Mouse (Mus musculus) embryonic fibroblast, embryonic 13.5 days (primary cell): ENCODE results near the gene Emilin1. TPM values are rescaled to one million over a fixed set of nuclear protein-coding genes. Genes with fewer than 3 reads are reported as not detected.

Experiments
- H3K27ac ChIP-seq: 2 replicates; pipeline ENCODE4 v1.5.1; 2012; ENCODE audit warnings: low read length, control low read depth, inconsistent platforms; ENCODE audit not compliant: insufficient read depth
- H3K4me1 ChIP-seq: 2 replicates; pipeline ENCODE4 v1.6.1; 2011; ENCODE audit warnings: low read length; ENCODE audit not compliant: control insufficient read depth, insufficient read depth
- H3K4me3 ChIP-seq: 2 replicates; pipeline ENCODE4 v1.5.1; 2011; ENCODE audit warnings: mild to moderate bottlenecking, control low read depth, low read length; ENCODE audit not compliant: insufficient read depth
- CTCF ChIP-seq: IDR thresholded peaks from 2 replicates; pipeline ENCODE4 v1.5.1; 2011; ENCODE audit warnings: mild to moderate bottlenecking, control low read depth, low read length, moderate library complexity, borderline replicate concordance; ENCODE audit not compliant: insufficient read depth
- POLR2A ChIP-seq: IDR thresholded peaks from 2 replicates; pipeline ENCODE4 v1.6.1; 2011; ENCODE audit warnings: low read depth, mild to moderate bottlenecking, control low read depth, low read length, moderate library complexity
- polyA plus RNA-seq: library from polyadenylated mRNA; stranded (reverse); fragments of >200 nt; gene quantifications from 2 replicates; pipeline ENCODE4 v1.2.4, GENCODE M21; 2011; ENCODE audit warnings: low read depth; ENCODE audit not compliant: missing spikeins, insufficient read length

Emilin1 gene
- polyA plus RNA-seq, 1 experiment, result 85.9 TPM

DNA sequence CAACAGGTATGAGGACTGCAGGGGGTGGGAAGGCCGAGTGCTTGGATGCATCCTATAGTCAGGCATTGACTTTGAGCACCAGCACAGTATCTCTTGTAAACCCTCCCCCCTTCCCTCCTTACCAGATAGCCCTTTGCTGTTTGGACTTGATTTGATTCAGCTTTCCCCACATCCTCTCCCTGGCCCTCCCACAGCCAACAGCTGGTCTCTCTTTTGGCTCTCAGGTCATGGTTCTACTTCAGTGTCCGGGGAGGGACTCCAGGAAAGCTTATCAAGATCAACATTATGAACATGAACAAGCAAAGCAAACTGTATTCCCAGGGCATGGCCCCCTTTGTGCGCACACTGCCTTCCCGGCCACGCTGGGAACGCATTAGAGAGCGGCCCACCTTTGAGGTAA lies 22.8 kb upstream of the Emilin1 start:
- TF ChIP-seq POLR2A (no peak), CTCF (no peak)
- Histone ChIP-seq H3K27ac (peak overlapping the region; percentile 60), H3K4me1 (peaks cover 7% of the 10 kb centered on the region; the same call in 1 of the 2 replicates), H3K4me3 (no peak overlapping the region)

DNA sequence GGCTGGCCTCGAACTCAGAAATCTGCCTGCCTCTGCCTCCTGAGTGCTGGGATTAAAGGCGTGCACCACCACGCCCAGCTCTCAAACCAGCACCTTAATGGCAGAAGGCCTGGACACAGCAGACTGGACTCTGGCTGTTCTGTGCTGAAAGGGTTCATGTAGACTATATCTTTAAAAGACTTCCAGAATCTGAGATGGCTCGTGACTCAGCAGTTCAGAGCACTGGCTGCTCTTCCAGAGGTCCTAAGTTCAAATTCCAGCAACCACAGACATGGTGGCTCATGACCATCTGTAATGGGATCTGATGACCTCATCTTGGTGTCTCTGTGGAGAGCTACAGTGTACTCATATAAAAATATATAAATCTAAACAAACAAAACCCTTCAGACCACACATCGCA lies 11.3 kb upstream of the Emilin1 start:
- no peak overlapping the region for H3K4me3 ChIP-seq
- TF ChIP-seq POLR2A (no peak), CTCF (no peak)
- peaks cover 7% of the 10 kb centered on the region; the same call in 1 of the 2 replicates for H3K4me1 ChIP-seq
- H3K27ac ChIP-seq, result peak overlapping the region; percentile 49; the same call in 1 of the 2 replicates

DNA sequence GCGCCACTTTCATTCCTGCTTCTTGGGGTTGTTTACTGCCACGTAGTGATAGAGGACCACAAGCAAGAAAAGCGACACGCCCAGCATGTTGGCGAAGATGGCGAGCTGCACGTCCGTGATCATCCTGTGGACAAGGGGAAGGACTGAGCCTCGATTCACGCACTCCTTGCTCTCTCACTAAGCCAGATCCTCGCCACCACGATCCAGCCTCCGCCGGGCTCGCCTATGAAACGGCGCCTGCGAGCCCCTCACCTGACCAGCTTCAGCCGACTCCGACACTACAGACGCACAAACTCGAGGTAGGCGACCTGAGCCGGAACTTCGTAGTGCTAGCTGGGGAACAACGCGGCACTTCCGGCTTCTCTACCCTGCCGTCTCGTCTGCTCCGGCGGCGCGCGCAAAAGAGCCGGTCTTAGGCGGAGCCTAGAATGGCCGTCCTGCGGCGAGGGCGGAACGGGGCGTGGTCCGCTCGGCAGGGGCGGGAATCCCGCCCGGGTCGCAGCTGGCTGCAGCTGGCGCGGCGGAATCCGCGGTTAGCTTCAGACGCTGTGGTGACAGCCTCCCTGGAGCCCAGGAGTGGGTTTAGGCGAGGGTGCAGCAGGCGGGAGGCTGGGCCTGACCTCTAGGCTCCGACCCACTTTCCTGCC lies 5.7 kb upstream of the Emilin1 start, which contains the start of gene Ost4:
Gene Ost4, minus strand, starts transcription at position 376 of the 647 bp plus-strand sequence.
- no peak for TF ChIP-seq CTCF
- peak; percentile 80 for TF ChIP-seq POLR2A
- Histone ChIP-seq H3K27ac (peak within 1 kb of the TSS; percentile 97), H3K4me3 (peak within 1 kb of the TSS; percentile 94), H3K4me1 (peaks cover 14% of the 10 kb centered on the region)

DNA sequence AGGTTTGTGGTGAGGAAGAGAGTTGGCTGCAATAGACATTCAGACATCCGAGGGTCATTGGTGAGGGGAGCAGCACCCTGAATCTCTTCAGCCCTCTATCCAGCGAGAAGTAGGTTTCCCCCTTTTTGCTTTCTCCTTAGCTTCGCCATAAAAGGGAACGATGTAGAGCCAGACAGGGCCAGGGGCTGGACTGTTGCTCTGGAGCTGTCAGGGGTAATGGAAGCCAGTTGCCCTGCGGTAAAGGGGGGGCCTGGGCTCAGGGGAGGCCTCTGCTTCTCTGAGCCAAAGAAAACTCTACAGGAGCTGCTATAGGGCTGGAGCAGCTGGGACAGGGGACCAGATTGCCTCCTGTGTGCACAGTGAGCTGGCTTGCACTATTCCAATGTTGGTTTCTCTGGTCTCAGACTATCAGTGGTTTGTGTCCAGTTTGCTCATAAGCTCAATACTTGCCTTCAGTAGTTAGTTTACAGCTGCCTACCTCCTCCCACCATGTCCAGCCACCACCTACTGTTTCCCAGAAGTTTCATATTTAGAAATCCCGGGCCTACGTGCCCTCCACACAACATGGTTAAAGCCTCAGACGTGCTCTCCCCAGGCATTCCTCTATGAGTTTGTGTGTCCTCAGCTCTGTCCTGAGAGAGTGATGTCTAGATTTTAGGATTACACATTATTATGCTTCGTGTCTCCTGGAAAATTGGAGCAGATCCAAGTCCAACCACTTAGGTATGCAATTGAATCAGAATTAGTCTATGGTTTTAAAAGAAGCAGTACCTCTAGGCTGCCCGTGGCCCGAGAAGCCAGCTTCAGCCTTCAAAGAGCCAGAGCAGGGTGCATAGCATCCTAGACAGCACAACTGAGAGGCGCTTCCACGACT lies 4.5 kb upstream of the Emilin1 start:
- peak overlapping the region; percentile 97 for H3K27ac ChIP-seq
- peak overlapping the region; percentile 39 for H3K4me3 ChIP-seq
- H3K4me1 ChIP-seq, result peaks cover 18% of the 10 kb centered on the region
- TF ChIP-seq POLR2A, result peak; percentile 23; the same call in 1 of the 2 replicates
- no peak for TF ChIP-seq CTCF

DNA sequence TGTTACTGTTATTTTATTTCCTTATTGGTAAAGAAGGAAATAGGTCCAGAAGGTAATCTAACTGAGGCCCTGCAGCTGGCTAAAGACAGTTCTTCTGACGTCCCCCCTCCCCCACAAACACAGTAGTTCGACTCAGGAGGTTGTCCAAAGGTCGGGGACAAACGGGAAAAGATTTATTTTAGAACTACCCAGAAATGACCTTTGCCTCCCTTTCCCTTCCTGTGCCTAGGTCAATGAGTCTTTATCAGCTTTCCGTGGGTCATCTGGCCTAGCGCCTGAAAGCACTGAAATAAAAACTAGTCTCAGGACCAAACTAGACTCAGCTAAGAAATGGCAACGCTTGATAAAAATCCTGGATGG lies 3.9 kb upstream of the Emilin1 start:
- Histone ChIP-seq H3K27ac (peak overlapping the region; percentile 97), H3K4me1 (peaks cover 18% of the 10 kb centered on the region), H3K4me3 (no peak overlapping the region)
- TF ChIP-seq POLR2A (no peak), CTCF (no peak)

DNA sequence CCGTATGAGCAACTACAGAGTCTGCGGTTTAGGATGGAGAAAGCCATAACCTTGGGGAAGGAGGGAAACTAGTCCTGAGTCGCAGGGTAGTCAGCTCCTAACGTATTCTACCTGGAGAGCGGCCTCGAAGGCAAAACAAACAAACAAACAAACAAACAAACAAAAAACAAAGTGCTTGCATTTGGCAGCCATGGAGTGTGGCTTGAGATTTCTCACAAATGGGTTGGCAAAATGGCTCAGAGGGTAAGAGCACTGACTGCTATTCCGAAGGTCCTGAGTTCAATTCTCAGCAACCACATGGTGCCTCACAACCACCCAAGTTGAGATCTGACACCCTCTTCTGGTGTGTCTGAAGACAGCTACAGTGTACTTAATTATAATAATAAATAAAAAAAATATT lies 3.3 kb upstream of the Emilin1 start:
- no peak for TF ChIP-seq CTCF
- TF ChIP-seq POLR2A, result no peak
- Histone ChIP-seq H3K4me3 (no peak overlapping the region), H3K27ac (peak overlapping the region; percentile 97), H3K4me1 (peaks cover 16% of the 10 kb centered on the region)

DNA sequence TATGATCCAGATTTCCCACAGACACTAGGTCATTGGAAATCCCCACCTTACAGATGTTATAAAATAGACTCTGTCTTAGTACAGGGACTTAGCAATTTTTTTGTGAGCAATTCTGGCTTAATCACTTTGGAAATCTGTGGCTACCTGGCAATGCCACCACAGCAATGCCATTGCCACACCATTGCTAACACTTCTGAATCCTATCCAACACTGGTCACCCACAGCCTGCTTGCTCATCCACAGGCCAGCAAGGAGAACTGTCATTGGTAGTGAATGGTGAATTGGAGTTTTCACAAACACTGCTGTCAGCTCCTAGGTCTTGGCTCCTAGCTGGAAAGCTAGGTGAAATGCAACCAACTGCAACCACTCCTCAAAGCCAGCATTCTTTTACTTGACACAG lies 2.7 kb upstream of the Emilin1 start:
- TF ChIP-seq POLR2A (no peak), CTCF (no peak)
- H3K4me3 ChIP-seq, result no peak overlapping the region
- H3K4me1 ChIP-seq, result peaks cover 16% of the 10 kb centered on the region
- H3K27ac ChIP-seq, result peak overlapping the region; percentile 22; the same call in 1 of the 2 replicates

DNA sequence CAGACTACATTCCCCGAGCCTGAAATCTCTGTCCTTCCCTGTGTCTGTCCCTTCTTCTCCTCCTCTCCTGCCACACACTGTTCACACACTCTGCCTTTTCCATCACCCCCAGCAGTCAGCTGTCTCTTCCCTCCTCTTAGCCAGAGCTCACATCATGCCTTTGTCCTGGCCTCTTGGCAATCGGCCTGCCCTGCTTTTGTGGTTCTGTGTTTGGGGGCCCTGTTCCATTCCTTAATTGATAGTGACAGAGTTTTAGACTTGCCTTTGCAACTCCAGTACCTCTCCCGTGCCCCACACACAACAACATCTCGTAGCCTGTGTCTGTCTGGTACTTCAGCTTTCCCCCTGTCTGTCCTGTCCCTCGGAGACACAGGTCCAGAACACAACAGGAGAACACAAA lies 1.0 kb upstream of the Emilin1 start:
- Histone ChIP-seq H3K4me3 (no peak overlapping the region), H3K4me1 (peaks cover 16% of the 10 kb centered on the region), H3K27ac (peak overlapping the region; percentile 94)
- no peak for TF ChIP-seq CTCF
- no peak for TF ChIP-seq POLR2A

DNA sequence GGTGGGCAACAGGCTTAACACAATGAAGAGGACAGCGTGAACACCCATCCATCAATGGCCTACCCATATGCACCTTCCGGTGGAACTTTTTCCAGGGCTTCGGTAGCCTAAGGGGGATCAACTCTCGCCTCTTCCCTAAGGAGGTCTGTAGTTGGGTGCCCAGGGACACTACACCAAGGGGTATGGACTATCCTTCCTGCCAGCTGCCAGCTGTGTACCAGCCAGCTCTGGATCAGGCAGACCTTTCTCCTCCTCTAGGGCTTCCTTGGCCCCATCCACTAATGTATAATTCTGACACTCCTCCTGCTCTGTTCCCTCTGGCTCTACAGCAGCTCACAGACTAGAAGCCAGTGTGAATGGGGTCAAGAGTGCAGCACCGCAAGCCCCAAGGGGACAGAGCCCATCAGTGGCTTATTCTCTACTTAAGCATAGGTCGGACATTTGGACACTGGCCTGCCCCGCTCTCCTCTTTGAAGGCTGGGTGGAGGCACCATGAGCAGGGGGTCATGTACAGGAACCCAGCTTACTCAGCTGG lies 966 bp downstream of the Emilin1 start:
- Histone ChIP-seq H3K27ac (peak overlapping the region; percentile 90), H3K4me1 (peaks cover 16% of the 10 kb centered on the region), H3K4me3 (peak overlapping the region; percentile 63)
- TF ChIP-seq CTCF (no peak), POLR2A (0 out of 2 replicates have a peak, but pooled peaks have one; percentile 35)

DNA sequence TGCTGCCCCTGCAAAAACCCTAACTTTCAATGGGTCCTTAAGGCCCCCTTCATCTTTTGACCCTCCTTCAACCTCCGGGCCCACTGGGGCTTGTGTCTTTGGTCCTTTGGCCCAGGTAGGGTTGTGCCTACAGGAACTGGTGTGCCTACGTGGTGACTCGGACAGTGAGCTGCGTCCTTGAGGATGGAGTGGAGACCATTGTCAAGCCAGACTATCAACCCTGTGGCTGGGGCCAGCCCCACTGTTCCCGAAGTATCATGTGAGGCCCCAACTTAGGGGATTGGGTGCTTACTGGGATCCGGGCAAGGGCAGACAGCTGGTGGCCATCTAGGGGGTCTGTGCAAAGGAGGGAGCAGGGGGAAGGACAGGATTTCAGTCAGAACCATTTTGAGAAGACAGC lies 1.6 kb downstream of the Emilin1 start:
- Histone ChIP-seq H3K27ac (peak overlapping the region; percentile 90), H3K4me3 (peak overlapping the region; percentile 63), H3K4me1 (peaks cover 10% of the 10 kb centered on the region)
- TF ChIP-seq CTCF (no peak), POLR2A (no peak)

DNA sequence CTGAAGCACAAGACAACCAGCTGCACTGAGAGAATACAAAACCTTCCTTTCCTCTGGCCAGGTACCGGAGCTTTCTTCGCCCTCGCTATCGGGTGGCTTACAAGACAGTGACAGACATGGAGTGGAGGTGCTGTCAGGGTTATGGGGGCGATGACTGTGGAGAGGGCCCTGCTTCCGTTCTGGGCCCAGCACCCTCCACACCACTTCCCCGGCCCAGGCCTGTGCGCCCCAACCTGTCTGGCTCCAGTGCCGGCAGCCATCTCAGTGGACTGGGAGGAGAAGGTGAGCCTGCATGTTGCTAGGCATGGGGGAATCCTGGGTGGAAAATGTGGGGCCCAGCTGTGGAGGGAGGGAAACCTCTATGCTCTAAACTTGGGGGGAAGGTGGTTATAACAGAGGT lies 2.3 kb downstream of the Emilin1 start:
- H3K4me3 ChIP-seq, result peak overlapping the region; percentile 63
- peak overlapping the region; percentile 90 for H3K27ac ChIP-seq
- H3K4me1 ChIP-seq, result peaks cover 10% of the 10 kb centered on the region
- TF ChIP-seq CTCF (no peak), POLR2A (no peak)
